Mouse (Mus musculus) embryonic facial prominence, embryonic 11.5 days (tissue): ENCODE measurements at regions not wholly inside any gene's neighbourhood (a gene's known extent, or its start where the extent isn't known, plus 50 kb on each side); places are given as distances from the start of the nearest gene placed in this dataset.

ENCODE experiments used
- ATAC-seq: fragments of 200-750 bp; cut with Nextera tagmentation; replicated peaks from 2 replicates; pipeline ENCODE4 v1.8.0; 2017; ENCODE audit warnings: low read depth; ENCODE audit not compliant: insufficient number of reproducible peaks, low FRiP score, low TSS enrichment
- DNase-seq: peaks from one replicate; pipeline ENCODE4 v3.0.0-alpha.2; 2015; ENCODE audit warnings: low spot score
- H3K27ac ChIP-seq: fragments of 300-500 bp; sonication (generic); replicated peaks from 2 replicates; pipeline ENCODE4 v1.5.1; 2014; ENCODE audit warnings: mild to moderate bottlenecking, low read depth, low read length, control low read depth
- H3K27me3 ChIP-seq: fragments of 300-500 bp; sonication (generic); 2 replicates; pipeline ENCODE4 v1.6.1; 2014; ENCODE audit warnings: mild to moderate bottlenecking, low read length, moderate library complexity, mixed read lengths; ENCODE audit not compliant: control insufficient read depth, insufficient read depth
- H3K36me3 ChIP-seq: fragments of 300-500 bp; sonication (generic); replicated peaks from 2 replicates; pipeline ENCODE4 v1.6.1; 2014; ENCODE audit warnings: low read depth, mild to moderate bottlenecking, low read length, moderate library complexity, mixed read lengths; ENCODE audit not compliant: control insufficient read depth, insufficient read depth
- H3K4me1 ChIP-seq: fragments of 300-500 bp; sonication (generic); 2 replicates; pipeline ENCODE4 v1.6.1; 2014; ENCODE audit warnings: low read length, mixed read lengths; ENCODE audit not compliant: control insufficient read depth, insufficient read depth
- H3K4me2 ChIP-seq: fragments of 300-500 bp; sonication (generic); 2 replicates; pipeline ENCODE4 v1.6.1; 2014; ENCODE audit warnings: low read depth, mild to moderate bottlenecking, control low read depth, low read length, moderate library complexity
- H3K4me3 ChIP-seq: fragments of 300-500 bp; sonication (generic); 2 replicates; pipeline ENCODE4 v1.5.1; 2014; ENCODE audit warnings: low read depth, low read length, control low read depth
- H3K9ac ChIP-seq: fragments of 300-500 bp; sonication (generic); replicated peaks from 2 replicates; pipeline ENCODE4 v1.6.1; 2014; ENCODE audit warnings: mild to moderate bottlenecking, control low read depth, low read length
- H3K9me3 ChIP-seq: fragments of 300-500 bp; sonication (generic); replicated peaks from 2 replicates; pipeline ENCODE4 v1.6.1; 2016; ENCODE audit warnings: mild to moderate bottlenecking, low read length, inconsistent platforms, mixed read lengths; ENCODE audit not compliant: control insufficient read depth
- WGBS: fragments of 180-500 bp; shearing (Covaris S2); extraction: QIAGEN DNeasy Blood & Tissue Kit; methylation state at CpG from one replicate; pipeline ENCODE4 v1.1.7; 2014; 5-methylcytosine and 5-hydroxymethylcytosine counted together

DNA sequence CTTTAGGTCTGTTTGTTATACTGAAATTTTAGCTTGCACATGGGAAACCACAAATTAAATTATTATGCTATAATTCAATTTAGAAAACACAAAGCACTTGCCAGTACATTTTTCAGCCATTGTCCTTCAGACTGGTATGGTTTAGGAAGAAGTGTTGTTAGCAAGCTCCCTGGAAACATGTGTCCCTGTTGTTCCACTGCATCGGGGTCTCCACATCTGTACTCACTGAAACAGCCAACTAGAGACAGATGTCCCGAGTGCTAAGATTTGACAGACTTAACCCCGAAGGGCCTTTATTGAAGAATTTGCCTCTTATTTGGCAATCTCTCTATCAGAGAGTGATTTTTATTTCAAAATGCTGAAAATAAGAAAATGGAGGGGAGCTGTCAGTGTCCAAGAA lies 362.6 kb downstream of the Rfpl4b start:
- no peaks in the 10 kb centered on the region for H3K9me3 ChIP-seq
- H3K36me3 ChIP-seq = no peaks in the 10 kb centered on the region
- DNase-seq = peak; percentile 75
- H3K27ac ChIP-seq = no peak overlapping the region
- H3K27me3 ChIP-seq = no peaks in the 10 kb centered on the region
- 29% methylated on average over 3 of the region's 3 CpGs for WGBS
- no peak overlapping the region for H3K9ac ChIP-seq
- no peak for ATAC-seq
- H3K4me2 ChIP-seq = no peak overlapping the region
- H3K4me1 ChIP-seq = no peaks in the 10 kb centered on the region
- H3K4me3 ChIP-seq = no peak overlapping the region

DNA sequence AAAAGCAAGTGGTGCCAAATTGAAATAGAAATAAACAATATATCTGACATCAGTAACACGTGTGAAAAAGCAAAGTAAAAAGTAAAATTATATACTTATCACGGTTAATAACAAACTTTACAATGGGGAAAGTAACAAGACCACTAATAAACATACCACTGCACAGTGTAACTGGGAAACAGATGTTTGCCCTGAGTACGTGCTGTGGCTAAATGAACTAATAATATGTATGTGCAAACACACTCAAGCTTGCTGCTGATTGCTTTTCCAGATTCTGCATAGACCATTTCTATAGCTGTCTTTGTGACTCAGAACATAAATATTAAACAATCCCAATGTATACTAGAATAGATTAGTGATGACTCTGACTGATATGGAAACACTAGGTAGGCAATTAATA lies 363.2 kb downstream of the Rfpl4b start:
- Histone ChIP-seq H3K4me2 (no peak overlapping the region), H3K36me3 (no peaks in the 10 kb centered on the region), H3K27me3 (no peaks in the 10 kb centered on the region), H3K9me3 (no peaks in the 10 kb centered on the region), H3K4me1 (no peaks in the 10 kb centered on the region), H3K9ac (no peak overlapping the region), H3K4me3 (no peak overlapping the region), H3K27ac (no peak overlapping the region)
- 61% methylated on average over 3 of the region's 3 CpGs for WGBS
- ATAC-seq = no peak
- no peak for DNase-seq

DNA sequence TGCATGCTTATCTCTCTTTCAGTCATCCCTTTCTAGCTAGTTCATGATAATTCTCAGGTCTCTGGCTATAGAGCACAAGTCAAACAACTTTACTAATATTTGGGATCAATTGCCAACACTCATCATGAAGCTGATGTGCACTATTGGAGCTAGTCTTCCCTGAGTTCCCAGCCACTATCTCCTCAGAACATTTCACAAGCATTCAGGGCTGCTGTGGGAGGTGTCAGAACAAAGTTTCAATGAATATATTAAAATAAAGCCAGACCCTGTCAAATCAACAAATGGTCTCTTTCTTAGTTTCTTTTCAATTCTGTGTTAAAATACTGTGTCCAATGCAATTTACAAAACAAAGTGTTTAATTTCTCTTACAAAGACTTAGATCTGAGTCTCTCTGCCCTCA lies 364.8 kb downstream of the Rfpl4b start:
- ATAC-seq (no peak), DNase-seq (no peak)
- Histone ChIP-seq H3K27me3 (no peaks in the 10 kb centered on the region), H3K4me1 (no peaks in the 10 kb centered on the region), H3K9ac (no peak overlapping the region), H3K27ac (no peak overlapping the region), H3K4me3 (no peak overlapping the region), H3K36me3 (no peaks in the 10 kb centered on the region), H3K4me2 (no peak overlapping the region), H3K9me3 (no peaks in the 10 kb centered on the region)

DNA sequence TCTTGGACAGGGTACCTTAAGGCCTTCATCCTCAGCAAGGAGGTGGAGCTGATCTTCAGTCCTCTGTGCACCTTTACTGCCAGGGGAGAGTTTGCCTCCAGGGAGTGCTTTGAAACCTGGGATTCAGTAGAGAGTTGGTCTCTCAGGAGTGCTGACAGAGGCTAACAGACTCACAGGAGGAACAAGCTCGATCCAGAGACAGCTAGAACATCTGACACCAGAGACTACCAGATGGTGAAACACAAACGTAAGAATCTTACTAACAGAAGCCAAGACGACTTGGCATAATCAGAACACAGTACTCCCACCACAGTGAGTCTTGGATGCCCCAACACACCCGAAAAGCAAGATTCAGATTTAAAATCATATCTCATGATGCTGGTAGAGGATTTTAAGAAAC lies 372.3 kb downstream of the Rfpl4b start:
- Histone ChIP-seq H3K27me3 (no peaks in the 10 kb centered on the region), H3K27ac (no peak overlapping the region)

DNA sequence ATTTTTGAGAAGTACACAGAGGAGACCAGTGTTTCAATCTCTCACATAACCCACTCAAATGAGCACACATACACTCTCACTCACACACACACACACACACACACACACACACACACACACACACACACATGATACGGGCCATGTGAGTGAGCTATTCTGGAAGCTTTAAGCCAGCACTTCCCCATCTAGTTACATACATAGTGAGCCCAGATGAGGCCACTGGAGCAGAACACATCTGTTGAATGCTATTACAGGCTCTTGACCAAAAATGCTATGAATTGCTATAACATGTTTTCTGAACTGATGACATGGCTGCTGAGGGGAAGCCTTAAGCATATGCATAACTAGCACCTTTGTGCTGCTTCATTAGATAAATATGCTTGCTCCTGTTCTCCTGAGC lies 373.9 kb downstream of the Rfpl4b start:
- no peak for DNase-seq
- no peak overlapping the region for H3K4me2 ChIP-seq
- 85% methylated on average over 1 of the region's 1 CpGs for WGBS
- no peaks in the 10 kb centered on the region for H3K27me3 ChIP-seq
- H3K4me1 ChIP-seq = no peaks in the 10 kb centered on the region
- H3K36me3 ChIP-seq = no peaks in the 10 kb centered on the region
- no peaks in the 10 kb centered on the region for H3K9me3 ChIP-seq
- H3K27ac ChIP-seq = no peak overlapping the region
- H3K9ac ChIP-seq = no peak overlapping the region
- H3K4me3 ChIP-seq = no peak overlapping the region
- no peak for ATAC-seq

More for the DNA sequence above, 372.3 kb downstream of the Rfpl4b start:
- no peak for DNase-seq
- no peak overlapping the region for H3K4me3 ChIP-seq
- H3K36me3 ChIP-seq = no peaks in the 10 kb centered on the region
- WGBS = 88% methylated on average over 4 of the region's 4 CpGs
- no peaks in the 10 kb centered on the region for H3K4me1 ChIP-seq
- no peak overlapping the region for H3K4me2 ChIP-seq
- ATAC-seq = no peak
- no peak overlapping the region for H3K9ac ChIP-seq
- H3K9me3 ChIP-seq = no peaks in the 10 kb centered on the region

DNA sequence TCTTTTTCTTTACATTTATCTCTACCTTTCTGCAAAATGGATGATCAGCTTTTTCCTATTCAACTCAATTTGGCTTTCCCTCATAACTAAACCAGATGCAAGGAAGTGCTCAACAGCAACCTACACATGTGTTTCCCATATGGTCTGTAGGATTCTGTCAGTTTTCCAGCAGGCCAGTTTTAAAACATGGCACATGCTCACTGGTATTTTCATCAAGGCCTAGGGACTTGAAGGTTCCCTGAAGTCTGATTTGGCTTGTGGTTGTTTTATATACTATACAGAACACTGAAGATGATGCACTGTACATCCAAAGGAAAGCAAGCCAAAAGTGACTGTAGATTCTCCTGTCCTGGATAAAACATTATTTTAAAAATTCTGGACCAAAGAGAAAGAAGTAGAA lies 374.3 kb downstream of the Rfpl4b start:
- no peak for ATAC-seq
- no peak overlapping the region for H3K27ac ChIP-seq
- no peak overlapping the region for H3K4me3 ChIP-seq
- no peaks in the 10 kb centered on the region for H3K4me1 ChIP-seq
- no peak overlapping the region for H3K9ac ChIP-seq
- no peak overlapping the region for H3K4me2 ChIP-seq
- H3K9me3 ChIP-seq = no peaks in the 10 kb centered on the region
- no peaks in the 10 kb centered on the region for H3K27me3 ChIP-seq
- DNase-seq = peak; percentile 68
- no peaks in the 10 kb centered on the region for H3K36me3 ChIP-seq

DNA sequence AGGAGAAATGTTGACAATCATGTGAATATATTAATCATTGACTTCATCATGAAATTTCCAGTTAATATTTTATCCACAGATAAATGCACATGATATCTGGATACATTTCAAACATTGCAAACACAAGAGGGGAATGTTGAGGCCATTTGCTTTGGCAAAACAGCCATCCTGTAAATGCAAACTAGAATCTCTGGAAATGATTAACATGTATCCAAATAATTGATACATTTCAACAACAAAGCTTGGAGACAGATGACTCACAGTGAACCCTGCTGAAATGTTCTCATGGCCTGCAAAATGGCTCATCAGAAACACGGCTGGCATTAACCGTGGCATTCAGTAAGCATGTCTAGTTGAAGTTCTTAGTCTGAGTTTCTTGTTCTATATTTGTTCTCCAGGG lies 382.3 kb downstream of the Rfpl4b start:
- no peak overlapping the region for H3K27ac ChIP-seq
- WGBS = 82% methylated on average over 2 of the region's 2 CpGs
- ATAC-seq = no peak
- no peak overlapping the region for H3K4me2 ChIP-seq
- no peaks in the 10 kb centered on the region for H3K36me3 ChIP-seq
- H3K9me3 ChIP-seq = no peaks in the 10 kb centered on the region
- H3K27me3 ChIP-seq = no peaks in the 10 kb centered on the region
- H3K9ac ChIP-seq = no peak overlapping the region
- DNase-seq = no peak
- no peaks in the 10 kb centered on the region for H3K4me1 ChIP-seq
- H3K4me3 ChIP-seq = no peak overlapping the region

DNA sequence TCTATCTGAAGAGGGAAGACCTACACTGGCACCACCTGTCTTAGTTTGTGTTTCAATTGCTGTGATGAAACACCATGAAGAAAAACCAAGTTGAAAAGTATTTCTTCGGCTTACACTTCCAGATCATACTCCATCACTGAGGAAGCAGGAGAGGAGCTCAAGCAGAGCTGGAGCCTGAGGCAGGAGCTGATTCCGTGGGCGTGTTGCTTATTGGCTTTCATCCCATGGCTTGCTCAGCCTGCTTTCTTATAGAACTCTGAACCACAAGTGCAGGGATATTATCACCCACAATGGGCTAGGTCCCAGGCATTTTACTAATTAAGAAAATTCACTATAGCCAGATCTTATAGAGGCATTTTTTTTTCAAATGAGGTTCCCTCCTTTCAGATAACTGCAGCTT lies 384.7 kb downstream of the Rfpl4b start:
- Histone ChIP-seq H3K4me1 (no peaks in the 10 kb centered on the region), H3K4me2 (no peak overlapping the region), H3K4me3 (no peak overlapping the region), H3K9ac (no peak overlapping the region), H3K27ac (no peak overlapping the region), H3K9me3 (no peaks in the 10 kb centered on the region), H3K27me3 (no peaks in the 10 kb centered on the region), H3K36me3 (no peaks in the 10 kb centered on the region)
- WGBS = 78% methylated on average over 3 of the region's 3 CpGs
- DNase-seq (no peak), ATAC-seq (no peak)

DNA sequence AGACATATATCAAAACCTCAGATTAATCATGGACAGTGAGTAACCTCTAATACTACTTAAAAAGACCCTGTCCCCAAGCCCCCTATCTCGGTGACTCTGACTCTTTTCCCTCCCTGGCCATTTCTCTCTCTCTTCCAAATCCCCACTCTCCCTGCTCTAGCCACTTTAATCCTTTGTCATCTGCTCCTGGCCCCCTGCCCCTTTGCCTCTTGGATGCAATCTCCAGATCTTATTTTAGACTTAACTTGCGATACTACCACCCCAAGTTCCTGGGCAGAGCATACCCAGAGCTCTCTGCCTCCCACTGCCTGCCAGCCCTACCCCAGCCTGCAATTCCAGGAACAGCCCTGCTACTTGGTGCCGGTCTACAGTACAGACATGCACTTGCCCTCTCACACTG lies 400.0 kb downstream of the Rfpl4b start:
- Histone ChIP-seq H3K27me3 (no peaks in the 10 kb centered on the region), H3K4me2 (no peak overlapping the region), H3K4me1 (no peaks in the 10 kb centered on the region), H3K4me3 (no peak overlapping the region), H3K27ac (no peak overlapping the region), H3K36me3 (no peaks in the 10 kb centered on the region), H3K9ac (no peak overlapping the region), H3K9me3 (no peaks in the 10 kb centered on the region)
- DNase-seq = no peak
- WGBS = 87% methylated on average over 3 of the region's 3 CpGs
- ATAC-seq = no peak
